Mouse (Mus musculus) ES-E14 (cell line): ENCODE data around the gene Tppp. TPM values are rescaled to one million over a fixed set of nuclear protein-coding genes. Genes with fewer than 3 reads are reported as not detected.

Experiments used
- DNase-seq: peaks from one replicate; pipeline ENCODE4 v3.0.0-alpha.2; 2013; ENCODE audit warnings: low read depth, low spot score
- H3K27ac ChIP-seq: 2 replicates; pipeline ENCODE4 v1.5.1; 2012; ENCODE audit warnings: low read depth, mild to moderate bottlenecking, low read length, moderate library complexity, mixed read lengths; ENCODE audit not compliant: poor library complexity, insufficient read depth, severe bottlenecking
- H3K36me3 ChIP-seq: 2 replicates; pipeline ENCODE4 v1.6.1; 2012; ENCODE audit warnings: mild to moderate bottlenecking, low read length, moderate library complexity, mixed read lengths; ENCODE audit not compliant: control insufficient read depth, poor library complexity, insufficient read depth, severe bottlenecking
- H3K4me1 ChIP-seq, 2 experiments: fragments of 150-350 bp in 1 of 2; sonication (generic) in 1 of 2; 2 replicates each; pipeline ENCODE4 v1.6.1; 2012; ENCODE audit warnings: low read length in 2 of 2, mild to moderate bottlenecking in 1 of 2, mixed read lengths in 1 of 2; ENCODE audit not compliant: control insufficient read depth in 2 of 2, insufficient read depth in 2 of 2, poor library complexity in 1 of 2
- H3K4me3 ChIP-seq, 2 experiments: fragments of 150-350 bp in 1 of 2; sonication (generic) in 1 of 2; 2 replicates each; pipeline ENCODE4 v1.5.1; 2012; ENCODE audit warnings: low read length in 2 of 2, low read depth in 1 of 2, mild to moderate bottlenecking in 1 of 2, mixed read lengths in 1 of 2; ENCODE audit not compliant: insufficient read depth in 1 of 2, poor library complexity in 1 of 2, severe bottlenecking in 1 of 2
- H3K9ac ChIP-seq: 2 replicates; pipeline ENCODE4 v1.6.1; 2012; ENCODE audit warnings: low read depth, mild to moderate bottlenecking, low read length, mixed read lengths; ENCODE audit not compliant: poor library complexity, insufficient read depth, severe bottlenecking
- H3K9me3 ChIP-seq: fragments of 150-350 bp; sonication (generic); 2 replicates; pipeline ENCODE4 v1.6.1; 2012; ENCODE audit warnings: low read depth, mild to moderate bottlenecking, low read length; ENCODE audit not compliant: control insufficient read depth, insufficient read depth
- CHD2 ChIP-seq: IDR thresholded peaks from 2 replicates; pipeline ENCODE4 v1.6.1; 2014; ENCODE audit warnings: mild to moderate bottlenecking, low read depth, low read length, inconsistent platforms
- HCFC1 ChIP-seq: IDR thresholded peaks from 2 replicates; pipeline ENCODE4 v1.6.1; 2012; ENCODE audit warnings: low read length, inconsistent platforms, borderline replicate concordance; ENCODE audit not compliant: insufficient read depth
- MAFK ChIP-seq: IDR thresholded peaks from 2 replicates; pipeline ENCODE4 v1.6.1; 2014; ENCODE audit warnings: mild to moderate bottlenecking, low read depth, low read length, inconsistent platforms; ENCODE audit not compliant: insufficient read depth
- ZC3H11A ChIP-seq: IDR thresholded peaks from 2 replicates; pipeline ENCODE4 v1.6.1; 2012; ENCODE audit warnings: low read depth, mild to moderate bottlenecking, inconsistent platforms, low read length, borderline replicate concordance
- ZNF384 ChIP-seq: IDR thresholded peaks from 2 replicates; pipeline ENCODE4 v1.6.1; 2012; ENCODE audit warnings: low read depth, low read length, inconsistent platforms
- in situ Hi-C, 2 experiments: fragments of 600-800 bp; cut with MboI; formaldehyde crosslinking; loops; one replicate each; pipeline ENCODE4 v1.15.1; 2025; ENCODE audit warnings: low sequenced_read_pairs in 2 of 2, inconsistent platforms in 1 of 2; ENCODE audit not compliant: unreplicated experiment in 2 of 2
- total RNA-seq: library from RNA; depleted of rRNA; stranded (reverse); fragments of 300-350 nt; gene quantifications from 2 replicates; pipeline ENCODE4 v1.2.3, GENCODE M21; 2012

Tppp gene
- total RNA-seq, 1 experiment = 0.22 TPM

DNA sequence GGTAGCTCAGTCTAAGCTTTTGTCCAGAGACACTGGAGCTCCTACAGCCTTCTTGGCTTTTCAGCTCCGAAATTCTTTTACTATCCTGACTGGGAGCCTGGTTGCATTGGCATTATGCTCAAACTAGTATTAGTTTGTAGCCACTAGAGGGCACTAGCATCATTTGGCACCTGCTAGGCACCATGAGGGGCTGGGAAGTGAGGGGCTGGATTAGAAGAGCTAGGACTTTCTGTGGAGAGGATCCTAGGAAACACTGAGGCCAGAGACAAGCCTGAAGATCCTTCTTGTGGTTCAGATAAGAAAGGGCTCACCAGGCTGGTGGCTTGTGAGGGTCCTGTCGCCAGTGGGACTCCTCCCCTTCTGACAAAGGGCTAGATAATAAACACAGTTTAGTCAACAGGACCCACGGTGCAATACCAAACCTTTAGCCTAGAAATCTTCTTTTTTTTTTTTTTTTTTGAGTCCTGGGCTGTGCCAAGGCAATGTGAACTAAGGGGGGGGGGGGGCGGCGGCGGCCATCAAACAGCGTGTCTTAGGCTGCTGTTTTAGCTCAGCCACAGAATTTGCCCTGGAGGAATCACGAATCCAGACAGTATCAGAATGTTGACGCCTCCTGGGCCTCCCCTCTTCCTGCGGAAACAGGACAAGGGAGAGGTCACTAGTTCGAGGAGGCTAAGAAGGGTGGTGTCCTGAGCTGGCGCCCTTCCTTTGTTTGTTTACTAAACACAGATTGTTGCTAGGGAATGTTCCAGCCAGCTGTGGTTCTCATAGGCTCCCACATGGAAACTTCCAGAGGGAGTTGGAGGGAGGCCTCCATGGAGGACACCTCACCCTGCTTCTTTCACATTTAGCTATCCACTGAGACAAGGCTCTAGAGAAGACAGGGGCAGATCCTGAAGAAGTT lies 38.4 kb upstream of the Tppp start:
- Histone ChIP-seq H3K4me3 (no peak overlapping the region), H3K36me3 (no peaks in the 10 kb centered on the region), H3K9ac (no peak overlapping the region), H3K4me1 (no peaks in the 10 kb centered on the region), H3K27ac (no peak overlapping the region), H3K9me3 (no peaks in the 10 kb centered on the region)
- TF ChIP-seq ZC3H11A = peak; percentile 58; the same call in 1 of the 2 replicates
- TF ChIP-seq ZNF384 = no peak
- DNase-seq = peak; percentile 27
- in situ Hi-C loops = no loop called here

DNA sequence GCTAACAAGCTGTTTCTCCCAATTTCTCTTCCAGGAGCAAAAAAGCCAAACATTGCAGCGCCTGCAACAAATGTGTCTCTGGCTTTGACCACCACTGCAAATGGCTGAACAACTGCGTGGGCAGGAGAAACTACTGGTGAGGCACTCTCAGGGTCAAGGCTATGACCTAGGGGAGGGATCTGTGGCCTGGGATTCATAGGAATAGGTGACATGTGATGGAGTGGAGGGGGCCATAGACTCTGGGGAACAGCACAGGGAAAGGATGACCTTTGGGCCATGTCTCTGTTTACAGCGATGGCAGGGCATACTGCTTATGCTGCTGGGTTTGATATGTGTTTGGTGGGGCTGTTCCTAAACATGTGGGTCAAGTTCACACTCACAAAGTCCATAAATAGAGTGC lies 34.7 kb upstream of the Tppp start:
- H3K27ac ChIP-seq = no peak overlapping the region
- H3K4me3 ChIP-seq = no peak overlapping the region
- H3K36me3 ChIP-seq = no peaks in the 10 kb centered on the region
- in situ Hi-C loops = no loop called here
- no peak for DNase-seq
- H3K9ac ChIP-seq = no peak overlapping the region
- TF ChIP-seq MAFK (no peak), CHD2 (no peak), HCFC1 (no peak), ZNF384 (no peak), ZC3H11A (no peak)
- H3K4me1 ChIP-seq = no peaks in the 10 kb centered on the region
- H3K9me3 ChIP-seq = no peaks in the 10 kb centered on the region

DNA sequence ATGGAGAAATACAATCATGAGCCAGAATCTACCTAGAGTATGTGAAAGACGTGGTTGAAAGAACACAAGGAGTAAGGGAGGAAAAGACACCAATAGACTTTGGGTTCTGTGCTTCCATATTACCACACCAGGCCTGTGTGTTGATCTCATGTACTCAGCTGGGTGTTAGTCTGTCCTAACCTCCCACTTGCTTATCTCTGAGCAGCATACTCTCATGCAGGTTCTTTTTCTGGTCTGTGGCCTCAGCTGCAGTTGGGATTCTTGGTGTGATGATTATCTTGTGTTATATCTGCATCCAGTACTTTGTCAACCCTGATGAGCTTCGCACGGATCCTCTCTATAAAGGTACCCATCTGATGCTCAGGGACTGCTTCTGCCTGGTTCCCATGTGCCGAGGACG lies 32.3 kb upstream of the Tppp start:
- no peaks in the 10 kb centered on the region for H3K36me3 ChIP-seq
- H3K4me3 ChIP-seq = no peak overlapping the region
- H3K4me1 ChIP-seq = no peaks in the 10 kb centered on the region
- DNase-seq = no peak
- H3K9me3 ChIP-seq = no peaks in the 10 kb centered on the region
- H3K9ac ChIP-seq = no peak overlapping the region
- no peak for TF ChIP-seq ZNF384
- TF ChIP-seq HCFC1 = no peak
- TF ChIP-seq MAFK = no peak
- no peak for TF ChIP-seq ZC3H11A
- in situ Hi-C loops = no loop called here
- no peak overlapping the region for H3K27ac ChIP-seq

DNA sequence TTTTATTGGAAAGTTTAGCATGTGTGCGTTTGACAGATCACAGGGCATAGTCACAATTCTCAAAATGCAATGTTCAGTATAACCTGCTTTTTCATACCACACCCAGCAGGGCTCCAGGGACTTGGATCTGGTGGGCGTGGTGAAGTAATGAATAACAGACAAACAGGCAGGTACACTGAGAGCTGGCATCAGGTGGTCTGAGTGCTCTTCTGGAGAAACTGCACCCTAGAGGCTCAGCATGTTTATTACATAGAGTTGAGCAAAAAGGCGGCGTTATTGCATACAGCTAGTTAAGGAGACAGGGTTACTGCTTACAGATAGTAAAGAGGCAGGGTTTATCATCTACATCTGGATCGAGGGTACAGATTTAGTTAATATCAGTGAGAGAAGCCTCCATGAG lies 18.9 kb upstream of the Tppp start:
- TF ChIP-seq CHD2 = no peak
- no peak for TF ChIP-seq MAFK
- no peak for TF ChIP-seq HCFC1
- no peak for TF ChIP-seq ZNF384
- no peak for TF ChIP-seq ZC3H11A
- H3K4me3 ChIP-seq = no peak overlapping the region
- in situ Hi-C loops = no loop called here
- no peak for DNase-seq
- no peaks in the 10 kb centered on the region for H3K36me3 ChIP-seq
- no peak overlapping the region for H3K27ac ChIP-seq
- no peaks in the 10 kb centered on the region for H3K4me1 ChIP-seq
- H3K9ac ChIP-seq = no peak overlapping the region
- H3K9me3 ChIP-seq = no peaks in the 10 kb centered on the region
